Mouse (Mus musculus): ENCODE measurements around the gene Sema5b. TPM values are rescaled to one million over a fixed set of nuclear protein-coding genes. Genes with fewer than 3 reads are reported as not detected.

Gene Sema5b
- not detected in 2 replicates for polyA plus RNA-seq (2012; ENCODE audit: insufficient read depth, insufficient read length, missing spikeins)

- Histone ChIP-seq H3K4me3 (ENCODE audit: insufficient read depth, low read length) (no peak within 1 kb of the TSS), H3K4me1 (ENCODE audit: control insufficient read depth, insufficient read depth, low read length) (no peaks in the 10 kb centered on the region), H3K27ac (ENCODE audit: insufficient read depth, low read depth, low read length) (no peak within 1 kb of the TSS)
- no peak for TF ChIP-seq CTCF (IDR thresholded peaks at IDR 0.05; ENCODE audit: low read depth, low read length)
- no peak for TF ChIP-seq POLR2A (IDR thresholded peaks at IDR 0.05; ENCODE audit: borderline replicate concordance, low read depth, low read length)
Measured at GRCm38 (mm10) chr16:35541117-35541641, at the start of gene Sema5b. Gene Sema5b (plus strand): TSS chr16:35541145.

DNA sequence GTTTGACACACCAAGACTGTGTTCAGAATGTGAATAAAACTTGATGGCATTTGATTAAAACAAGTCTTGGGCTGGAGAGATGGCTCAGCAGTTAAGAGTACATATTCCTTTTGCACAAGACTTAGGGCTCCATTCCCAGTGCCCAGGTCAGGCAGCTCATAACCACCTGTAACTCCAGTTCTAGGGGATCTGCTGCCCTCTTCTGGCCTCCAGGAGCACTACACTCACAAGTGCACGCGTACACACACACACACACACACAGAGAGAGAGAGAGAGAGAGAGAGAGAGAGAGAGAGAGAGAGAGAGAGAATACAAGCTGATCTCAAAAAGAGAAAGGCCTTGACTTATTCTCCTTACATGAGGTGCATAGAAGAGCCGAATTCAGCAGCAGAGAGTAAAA lies 40.6 kb upstream of the Sema5b start:
- TF ChIP-seq POLR2A (IDR thresholded peaks at IDR 0.05; ENCODE audit: borderline replicate concordance, low read depth, low read length) (no peak), CTCF (IDR thresholded peaks at IDR 0.05; ENCODE audit: low read depth, low read length) (no peak)
- H3K4me3 ChIP-seq (ENCODE audit: insufficient read depth, low read length): no peak overlapping the region
- H3K27ac ChIP-seq (ENCODE audit: insufficient read depth, low read depth, low read length): no peak overlapping the region
- H3K4me1 ChIP-seq (ENCODE audit: control insufficient read depth, insufficient read depth, low read length): no peaks in the 10 kb centered on the region

DNA sequence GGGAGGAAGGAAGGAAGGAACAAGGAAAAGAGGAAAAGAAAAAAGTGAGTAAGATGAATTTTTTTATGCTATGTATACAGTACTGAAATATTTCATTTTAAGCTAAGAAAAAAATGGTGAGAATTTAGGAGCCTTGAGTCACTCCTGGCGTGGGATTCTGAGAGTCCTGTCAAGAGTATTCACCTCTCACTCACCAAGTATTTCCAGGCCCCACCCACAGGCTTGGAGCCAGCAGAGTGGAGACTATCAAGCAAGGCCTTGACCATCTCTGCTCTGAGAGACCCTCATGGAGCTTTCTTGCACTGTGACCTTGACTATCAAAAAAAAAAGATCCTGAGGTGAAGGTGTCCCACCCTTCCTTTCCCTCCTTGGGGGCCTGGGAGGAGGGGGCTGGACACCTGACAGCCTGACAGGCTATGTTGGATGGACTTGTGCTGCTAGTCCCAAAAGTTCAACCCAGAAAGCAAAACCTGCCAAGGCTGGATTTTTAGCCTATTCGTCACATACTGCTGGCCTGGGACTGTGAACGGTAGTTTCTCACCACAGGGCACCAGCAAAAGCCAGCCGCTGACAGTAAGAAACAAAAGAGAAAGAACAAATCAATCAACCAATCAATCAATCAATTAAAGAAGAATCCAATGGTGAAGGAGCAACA lies 39.7 kb upstream of the Sema5b start:
- Histone ChIP-seq H3K4me3 (ENCODE audit: insufficient read depth, low read length) (no peak overlapping the region), H3K27ac (ENCODE audit: insufficient read depth, low read depth, low read length) (no peak overlapping the region), H3K4me1 (ENCODE audit: control insufficient read depth, insufficient read depth, low read length) (no peaks in the 10 kb centered on the region)
- no peak for TF ChIP-seq CTCF (IDR thresholded peaks at IDR 0.05; ENCODE audit: low read depth, low read length)
- no peak for TF ChIP-seq POLR2A (IDR thresholded peaks at IDR 0.05; ENCODE audit: borderline replicate concordance, low read depth, low read length)

GRCm38 (mm10) chr16:35502456-35502855 lies 38.5 kb upstream of the Sema5b start:
- Histone ChIP-seq H3K4me3 (ENCODE audit: insufficient read depth, low read length) (no peak overlapping the region), H3K27ac (ENCODE audit: insufficient read depth, low read depth, low read length) (no peak overlapping the region), H3K4me1 (ENCODE audit: control insufficient read depth, insufficient read depth, low read length) (no peaks in the 10 kb centered on the region)
- TF ChIP-seq POLR2A (IDR thresholded peaks at IDR 0.05; ENCODE audit: borderline replicate concordance, low read depth, low read length) (no peak), CTCF (IDR thresholded peaks at IDR 0.05; ENCODE audit: low read depth, low read length) (no peak)

GRCm38 (mm10) chr16:35504266-35504665 lies 36.7 kb upstream of the Sema5b start:
- H3K27ac ChIP-seq (ENCODE audit: insufficient read depth, low read depth, low read length): no peak overlapping the region
- TF ChIP-seq POLR2A (IDR thresholded peaks at IDR 0.05; ENCODE audit: borderline replicate concordance, low read depth, low read length) (no peak), CTCF (IDR thresholded peaks at IDR 0.05; ENCODE audit: low read depth, low read length) (no peak)
- H3K4me1 ChIP-seq (ENCODE audit: control insufficient read depth, insufficient read depth, low read length): no peaks in the 10 kb centered on the region
- no peak overlapping the region for H3K4me3 ChIP-seq (ENCODE audit: insufficient read depth, low read length)

DNA sequence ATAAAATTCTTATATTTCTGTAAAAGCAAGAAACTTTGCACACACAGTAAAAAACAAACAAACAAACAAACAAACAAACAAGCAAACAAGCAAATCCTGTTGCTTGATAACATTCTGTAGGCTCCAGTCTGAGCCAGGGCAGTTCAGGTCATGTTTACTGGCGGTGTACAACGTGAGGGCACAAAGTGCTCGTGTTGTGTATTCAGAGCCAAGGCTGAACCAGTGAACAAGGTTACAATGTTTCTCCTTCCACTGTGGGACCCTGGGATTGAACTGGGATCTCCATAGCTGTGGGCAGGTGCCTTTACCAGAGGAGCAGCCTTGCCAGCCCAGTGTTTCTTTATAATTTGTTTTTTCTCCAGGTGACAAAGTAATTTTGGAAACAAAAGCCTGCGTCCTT lies 35.2 kb upstream of the Sema5b start:
- no peaks in the 10 kb centered on the region for H3K4me1 ChIP-seq (ENCODE audit: control insufficient read depth, insufficient read depth, low read length)
- TF ChIP-seq POLR2A (IDR thresholded peaks at IDR 0.05; ENCODE audit: borderline replicate concordance, low read depth, low read length) (no peak), CTCF (IDR thresholded peaks at IDR 0.05; ENCODE audit: low read depth, low read length) (no peak)
- H3K4me3 ChIP-seq (ENCODE audit: insufficient read depth, low read length): no peak overlapping the region
- H3K27ac ChIP-seq (ENCODE audit: insufficient read depth, low read depth, low read length): no peak overlapping the region

- Histone ChIP-seq H3K4me1 (ENCODE audit: control insufficient read depth, insufficient read depth, low read length) (no peaks in the 10 kb centered on the region), H3K27ac (ENCODE audit: insufficient read depth, low read depth, low read length) (no peak overlapping the region), H3K4me3 (ENCODE audit: insufficient read depth, low read length) (no peak overlapping the region)
- no peak for TF ChIP-seq CTCF (IDR thresholded peaks at IDR 0.05; ENCODE audit: low read depth, low read length)
- no peak for TF ChIP-seq POLR2A (IDR thresholded peaks at IDR 0.05; ENCODE audit: borderline replicate concordance, low read depth, low read length)
Measured at GRCm38 (mm10) chr16:35508581-35508980, 32.4 kb upstream of the Sema5b start.

- no peak for TF ChIP-seq POLR2A (IDR thresholded peaks at IDR 0.05; ENCODE audit: borderline replicate concordance, low read depth, low read length)
- no peak overlapping the region for H3K4me3 ChIP-seq (ENCODE audit: insufficient read depth, low read length)
- H3K27ac ChIP-seq (ENCODE audit: insufficient read depth, low read depth, low read length): no peak overlapping the region
- no peaks in the 10 kb centered on the region for H3K4me1 ChIP-seq (ENCODE audit: control insufficient read depth, insufficient read depth, low read length)
Measured at GRCm38 (mm10) chr16:35509331-35510070, 31.4 kb upstream of the Sema5b start.

GRCm38 (mm10) chr16:35515977-35516612 lies 24.9 kb upstream of the Sema5b start:
- Histone ChIP-seq H3K4me3 (ENCODE audit: insufficient read depth, low read length) (no peak overlapping the region), H3K4me1 (ENCODE audit: control insufficient read depth, insufficient read depth, low read length) (no peaks in the 10 kb centered on the region), H3K27ac (ENCODE audit: insufficient read depth, low read depth, low read length) (no peak overlapping the region)
- no peak for TF ChIP-seq CTCF (IDR thresholded peaks at IDR 0.05; ENCODE audit: low read depth, low read length)
- TF ChIP-seq POLR2A (IDR thresholded peaks at IDR 0.05; ENCODE audit: borderline replicate concordance, low read depth, low read length): no peak
